Mouse (Mus musculus): ENCODE measurements around the gene Abcg5. TPM values are rescaled to one million over a fixed set of nuclear protein-coding genes. Genes with fewer than 3 reads are reported as not detected.

Gene Abcg5
- polyA plus RNA-seq, 1 experiment from 2014 or later = 59.8 TPM

DNA sequence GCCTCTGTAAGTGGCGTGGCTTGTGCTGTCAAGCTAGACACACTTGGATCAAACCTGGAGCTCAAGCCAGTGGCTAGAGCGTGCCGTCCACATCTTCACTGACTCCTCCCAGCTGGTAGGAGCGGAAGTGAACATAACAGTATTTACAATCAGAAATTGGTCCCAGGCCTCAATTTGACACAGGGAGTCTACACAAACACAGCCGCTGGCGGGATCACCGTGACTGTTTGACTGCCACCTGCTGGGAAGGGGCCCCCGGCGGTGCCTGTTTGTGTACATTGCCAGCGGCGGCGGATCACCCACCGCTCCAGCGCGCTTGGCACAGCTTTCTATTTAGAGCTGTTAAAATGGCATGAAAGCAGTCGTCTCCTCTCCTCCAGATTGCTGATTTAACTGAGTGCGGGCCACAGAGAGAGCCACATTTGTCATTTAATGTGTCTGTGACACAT lies 26.6 kb upstream of the Abcg5 start:
- Histone ChIP-seq H3K9me3 (ENCODE audit: control insufficient read depth) (no peaks in the 10 kb centered on the region), H3K36me3 (ENCODE audit: control insufficient read depth, insufficient read depth) (peaks cover 30% of the 10 kb centered on the region), H3K27ac (ENCODE audit: low read depth, low read length) (no peak overlapping the region), H3K27me3 (replicated peaks; ENCODE audit: control insufficient read depth, insufficient read depth, low read length) (no peaks in the 10 kb centered on the region), H3K4me1 (replicated peaks; ENCODE audit: control insufficient read depth, insufficient read depth, low read length) (no peaks in the 10 kb centered on the region), H3K4me3 (ENCODE audit: low read depth, low read length) (no peak overlapping the region), H3K4me2 (replicated peaks; ENCODE audit: low read depth) (no peak overlapping the region), H3K9ac (ENCODE audit: low read depth, low read length) (no peak overlapping the region)
- no peak for ATAC-seq
- TF ChIP-seq CTCF (IDR thresholded peaks at IDR 0.05; ENCODE audit: low read depth) = peak; percentile 50
- WGBS = 50% methylated on average over 17 of the region's 17 CpGs

DNA sequence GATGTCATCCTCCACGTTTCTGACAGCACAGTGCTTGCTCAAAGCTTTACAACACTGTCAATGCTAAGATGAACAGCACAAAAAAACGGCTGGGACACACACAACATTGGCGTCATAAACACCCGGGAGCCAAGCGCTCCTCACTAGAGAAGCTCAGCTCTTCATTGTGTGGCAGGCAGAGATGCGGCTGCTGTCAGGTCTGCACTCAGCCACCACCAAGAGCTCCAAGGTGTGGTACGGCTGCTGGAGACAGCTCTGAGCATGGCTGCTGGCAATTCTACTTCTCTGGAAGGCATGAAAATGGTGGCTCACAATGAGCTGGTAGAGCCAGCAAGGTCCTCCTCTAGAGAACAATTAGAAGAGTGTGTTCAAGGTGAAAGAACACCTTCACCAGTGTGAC lies 26.0 kb upstream of the Abcg5 start:
- ATAC-seq = no peak

GRCm38 (mm10) chr17:84707407-84707806 lies 24.6 kb upstream of the Abcg5 start:
- Histone ChIP-seq H3K4me3 (ENCODE audit: low read depth, low read length) (no peak overlapping the region), H3K27me3 (replicated peaks; ENCODE audit: control insufficient read depth, insufficient read depth, low read length) (no peaks in the 10 kb centered on the region), H3K27ac (ENCODE audit: low read depth, low read length) (no peak overlapping the region), H3K4me2 (replicated peaks; ENCODE audit: low read depth) (no peak overlapping the region), H3K9ac (ENCODE audit: low read depth, low read length) (no peak overlapping the region), H3K36me3 (ENCODE audit: control insufficient read depth, insufficient read depth) (peaks cover 30% of the 10 kb centered on the region), H3K4me1 (replicated peaks; ENCODE audit: control insufficient read depth, insufficient read depth, low read length) (no peaks in the 10 kb centered on the region), H3K9me3 (ENCODE audit: control insufficient read depth) (no peaks in the 10 kb centered on the region)
- WGBS = 68% methylated on average over 4 of the region's 4 CpGs
- peak; percentile 57 for TF ChIP-seq CTCF (IDR thresholded peaks at IDR 0.05; ENCODE audit: low read depth)
- ATAC-seq = no peak

More for the DNA sequence above, 26.0 kb upstream of the Abcg5 start:
- Histone ChIP-seq H3K4me3 (ENCODE audit: low read depth, low read length) (no peak overlapping the region), H3K36me3 (ENCODE audit: control insufficient read depth, insufficient read depth) (peaks cover 34% of the 10 kb centered on the region), H3K27ac (ENCODE audit: low read depth, low read length) (no peak overlapping the region), H3K9ac (ENCODE audit: low read depth, low read length) (no peak overlapping the region), H3K9me3 (ENCODE audit: control insufficient read depth) (no peaks in the 10 kb centered on the region), H3K4me2 (replicated peaks; ENCODE audit: low read depth) (no peak overlapping the region), H3K4me1 (replicated peaks; ENCODE audit: control insufficient read depth, insufficient read depth, low read length) (no peaks in the 10 kb centered on the region), H3K27me3 (replicated peaks; ENCODE audit: control insufficient read depth, insufficient read depth, low read length) (no peaks in the 10 kb centered on the region)
- TF ChIP-seq CTCF (IDR thresholded peaks at IDR 0.05; ENCODE audit: low read depth) = no peak
- WGBS = 75% methylated on average over 7 of the region's 7 CpGs

DNA sequence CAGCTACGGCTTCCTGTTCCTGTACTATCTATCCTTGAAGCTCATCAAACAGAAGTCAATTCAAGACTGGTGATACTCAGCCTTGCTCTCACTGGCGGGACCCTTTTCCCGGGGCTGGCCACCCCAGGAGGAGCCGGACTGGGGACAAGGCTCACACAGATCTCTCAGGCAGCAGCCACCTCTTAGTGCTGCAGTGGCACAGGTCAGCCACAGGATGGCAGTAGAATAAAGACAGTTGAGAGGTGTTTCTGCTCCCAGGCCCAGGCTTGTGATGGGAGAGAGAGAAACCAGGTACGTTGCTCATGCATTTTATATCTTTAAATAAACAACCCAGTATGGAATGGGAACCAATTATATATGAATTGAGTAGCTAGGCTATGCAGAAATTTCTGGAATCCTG lies 15.9 kb upstream of the Abcg5 start:
- 33% methylated on average over 5 of the region's 5 CpGs for WGBS
- H3K4me3 ChIP-seq (ENCODE audit: low read depth, low read length) = no peak overlapping the region
- H3K9ac ChIP-seq (ENCODE audit: low read depth, low read length) = no peak overlapping the region
- peaks cover 16% of the 10 kb centered on the region; the same call in 1 of the 2 replicates for H3K36me3 ChIP-seq (ENCODE audit: control insufficient read depth, insufficient read depth)
- peak; percentile 92 for TF ChIP-seq CTCF (IDR thresholded peaks at IDR 0.05; ENCODE audit: low read depth)
- no peaks in the 10 kb centered on the region for H3K9me3 ChIP-seq (ENCODE audit: control insufficient read depth)
- no peak overlapping the region for H3K4me2 ChIP-seq (replicated peaks; ENCODE audit: low read depth)
- ATAC-seq = peak; percentile 52; the same call in 1 of the 2 replicates
- no peaks in the 10 kb centered on the region for H3K27me3 ChIP-seq (replicated peaks; ENCODE audit: control insufficient read depth, insufficient read depth, low read length)
- H3K4me1 ChIP-seq (replicated peaks; ENCODE audit: control insufficient read depth, insufficient read depth, low read length) = no peaks in the 10 kb centered on the region
- H3K27ac ChIP-seq (ENCODE audit: low read depth, low read length) = no peak overlapping the region

DNA sequence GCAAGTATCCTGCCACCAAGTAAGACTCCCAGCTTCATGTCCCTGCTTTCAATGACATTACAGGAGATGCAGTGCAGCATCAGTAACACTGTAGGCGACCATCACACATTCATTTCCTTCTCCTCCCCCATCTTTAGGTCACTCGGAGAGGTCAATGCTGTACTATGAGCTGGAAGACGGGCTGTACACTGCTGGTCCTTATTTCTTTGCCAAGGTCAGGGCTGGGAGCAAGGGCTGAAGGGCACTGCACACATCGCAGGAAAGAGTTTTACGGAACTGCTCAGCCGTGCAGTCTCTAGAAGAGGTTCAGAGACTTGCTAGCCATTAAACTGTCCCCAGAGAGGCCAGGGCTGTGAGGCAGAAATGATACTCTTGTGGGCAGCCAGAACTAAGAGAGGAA lies 13.7 kb upstream of the Abcg5 start:
- no peak overlapping the region for H3K4me2 ChIP-seq (replicated peaks; ENCODE audit: low read depth)
- peaks cover 16% of the 10 kb centered on the region; the same call in 1 of the 2 replicates for H3K36me3 ChIP-seq (ENCODE audit: control insufficient read depth, insufficient read depth)
- no peak overlapping the region for H3K4me3 ChIP-seq (ENCODE audit: low read depth, low read length)
- no peak for ATAC-seq
- no peak overlapping the region for H3K27ac ChIP-seq (ENCODE audit: low read depth, low read length)
- no peak overlapping the region for H3K9ac ChIP-seq (ENCODE audit: low read depth, low read length)
- no peaks in the 10 kb centered on the region for H3K9me3 ChIP-seq (ENCODE audit: control insufficient read depth)
- TF ChIP-seq CTCF (IDR thresholded peaks at IDR 0.05; ENCODE audit: low read depth) = no peak
- WGBS = 70% methylated on average over 6 of the region's 6 CpGs
- no peaks in the 10 kb centered on the region for H3K4me1 ChIP-seq (replicated peaks; ENCODE audit: control insufficient read depth, insufficient read depth, low read length)
- no peaks in the 10 kb centered on the region for H3K27me3 ChIP-seq (replicated peaks; ENCODE audit: control insufficient read depth, insufficient read depth, low read length)

DNA sequence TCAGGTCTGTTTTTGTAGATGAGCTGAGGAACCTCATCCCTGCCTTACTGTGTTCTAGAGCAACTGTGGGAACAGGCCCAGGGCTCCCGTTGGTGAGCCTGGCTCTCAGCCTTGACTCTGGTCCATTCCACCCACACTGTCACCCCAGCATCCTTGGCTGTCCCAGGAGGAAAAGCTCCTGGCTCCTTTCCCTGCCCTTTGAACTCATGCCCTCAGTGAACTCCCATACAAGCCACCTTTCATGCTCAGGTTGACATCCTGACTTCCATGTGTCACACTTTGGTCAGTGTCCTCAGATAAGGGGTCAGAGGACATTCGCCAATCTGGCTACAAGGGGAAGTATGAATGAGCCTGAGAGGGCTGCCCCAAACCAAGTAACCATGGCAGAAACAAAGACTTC lies 10.9 kb upstream of the Abcg5 start:
- 81% methylated on average over 2 of the region's 2 CpGs for WGBS
- Histone ChIP-seq H3K27ac (ENCODE audit: low read depth, low read length) (no peak overlapping the region), H3K36me3 (ENCODE audit: control insufficient read depth, insufficient read depth) (peaks cover 13% of the 10 kb centered on the region; the same call in 1 of the 2 replicates), H3K27me3 (replicated peaks; ENCODE audit: control insufficient read depth, insufficient read depth, low read length) (no peaks in the 10 kb centered on the region), H3K4me3 (ENCODE audit: low read depth, low read length) (no peak overlapping the region), H3K4me1 (replicated peaks; ENCODE audit: control insufficient read depth, insufficient read depth, low read length) (no peaks in the 10 kb centered on the region; the same call in 1 of the 2 replicates), H3K9ac (ENCODE audit: low read depth, low read length) (no peak overlapping the region), H3K4me2 (replicated peaks; ENCODE audit: low read depth) (no peak overlapping the region), H3K9me3 (ENCODE audit: control insufficient read depth) (no peaks in the 10 kb centered on the region)
- no peak for ATAC-seq
- no peak for TF ChIP-seq CTCF (IDR thresholded peaks at IDR 0.05; ENCODE audit: low read depth)

DNA sequence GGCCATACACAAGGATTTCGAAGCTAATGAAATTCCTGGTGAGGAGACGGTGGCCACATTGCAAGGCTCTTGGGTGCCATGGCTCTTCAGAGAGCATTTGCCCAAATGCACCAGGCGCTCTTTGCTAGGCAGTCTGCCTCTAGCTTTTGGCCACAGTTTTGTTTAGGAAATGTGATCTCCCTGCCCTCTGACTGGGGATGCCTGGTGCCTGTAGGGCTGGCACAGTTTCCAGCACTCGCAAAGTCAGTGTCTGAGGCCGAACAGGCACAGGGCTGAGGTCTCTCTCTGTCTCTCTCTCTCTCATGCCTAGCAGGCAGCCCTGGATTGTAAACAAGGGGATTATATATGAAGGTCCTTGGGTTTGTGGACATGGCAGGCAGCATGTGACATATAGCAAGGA lies 7.3 kb upstream of the Abcg5 start:
- no peak for ATAC-seq
- no peak overlapping the region for H3K4me3 ChIP-seq (ENCODE audit: low read depth, low read length)
- H3K36me3 ChIP-seq (ENCODE audit: control insufficient read depth, insufficient read depth) = no peaks in the 10 kb centered on the region
- no peak overlapping the region for H3K4me2 ChIP-seq (replicated peaks; ENCODE audit: low read depth)
- H3K27ac ChIP-seq (ENCODE audit: low read depth, low read length) = no peak overlapping the region
- H3K9ac ChIP-seq (ENCODE audit: low read depth, low read length) = no peak overlapping the region
- no peaks in the 10 kb centered on the region; the same call in 1 of the 2 replicates for H3K4me1 ChIP-seq (replicated peaks; ENCODE audit: control insufficient read depth, insufficient read depth, low read length)
- no peaks in the 10 kb centered on the region for H3K9me3 ChIP-seq (ENCODE audit: control insufficient read depth)
- WGBS = 79% methylated on average over 5 of the region's 5 CpGs
- H3K27me3 ChIP-seq (replicated peaks; ENCODE audit: control insufficient read depth, insufficient read depth, low read length) = no peaks in the 10 kb centered on the region
- no peak for TF ChIP-seq CTCF (IDR thresholded peaks at IDR 0.05; ENCODE audit: low read depth)

All from intestine, postnatal 0 days (tissue).